Mouse (Mus musculus): Measurements from ENCODE around the gene Nhej1.

The Nhej1 gene

GRCm38 (mm10) chr1:74935402-74935801 is 189.6 kb downstream of the Nhej1 start, which contains the start of gene Cfap65:
Gene Cfap65 (minus strand): TSS chr1:74935599.
- in situ Hi-C loops (cut with MboI), result no loop called here

GRCm38 (mm10) chr1:74927621-74928296 is 197.2 kb downstream of the Nhej1 start:
- in situ Hi-C loops (cut with MboI), result no loop called here

GRCm38 (mm10) chr1:74926721-74927120 is 198.3 kb downstream of the Nhej1 start:
- in situ Hi-C loops (cut with MboI), result no loop called here

GRCm38 (mm10) chr1:74924464-74924863 is 200.5 kb downstream of the Nhej1 start:
- in situ Hi-C loops (cut with MboI), result no loop called here

Data from mature B cell (primary cell).